Mouse (Mus musculus) heart, postnatal 14 days (tissue): ENCODE measurements at regions not wholly inside any gene's neighbourhood (a gene's known extent, or its start where the extent isn't known, plus 50 kb on each side); places are given as distances from the start of the nearest gene placed in this dataset.
A peak's percentile ranks its signal among the peaks of the same experiment; 100 is the strongest.

Experiments
- DNase-seq, 2 experiments: peaks; one replicate each; pipeline ENCODE4 v3.0.0; 2021 to 2022
- intact Hi-C: fragments of 180-260 bp; cut with DNase I; formaldehyde crosslinking; loops from one replicate; pipeline ENCODE4 v1.15.1; 2025

DNA sequence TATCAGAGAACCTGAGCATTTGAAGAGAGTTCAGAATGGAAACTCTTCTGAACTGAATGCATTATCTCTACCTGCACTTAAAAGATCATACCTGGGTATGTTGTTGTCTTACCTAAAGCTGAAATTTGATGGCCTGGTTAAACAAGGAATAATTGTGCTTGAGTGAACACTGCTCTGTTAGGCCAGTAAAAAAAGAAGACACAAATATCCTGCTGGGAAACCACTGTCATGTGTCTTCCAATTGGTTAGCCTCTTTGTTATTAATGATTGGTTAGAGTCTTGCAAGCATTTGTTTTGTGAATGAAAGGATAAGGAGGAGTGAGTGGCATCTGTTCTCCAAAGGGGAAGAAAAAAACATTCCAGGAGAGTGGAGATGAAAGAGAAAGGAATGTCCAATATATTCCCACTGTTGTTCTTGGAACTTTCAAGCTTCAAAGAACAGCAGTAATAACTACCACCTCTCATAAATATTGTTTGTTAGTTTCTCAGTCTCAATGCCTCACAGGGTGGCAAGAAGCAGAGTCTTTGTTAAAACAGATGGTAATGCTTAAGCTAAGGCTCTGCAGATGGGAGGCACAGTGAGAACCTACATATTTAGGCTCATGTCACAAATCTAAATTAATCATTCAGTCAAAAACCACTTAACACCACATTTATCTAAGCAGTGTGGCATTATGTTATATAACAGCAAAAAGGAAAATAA is 165.5 kb downstream of the Dsel start:
- no peak for DNase-seq
- intact Hi-C loops, result no loop called here

DNA sequence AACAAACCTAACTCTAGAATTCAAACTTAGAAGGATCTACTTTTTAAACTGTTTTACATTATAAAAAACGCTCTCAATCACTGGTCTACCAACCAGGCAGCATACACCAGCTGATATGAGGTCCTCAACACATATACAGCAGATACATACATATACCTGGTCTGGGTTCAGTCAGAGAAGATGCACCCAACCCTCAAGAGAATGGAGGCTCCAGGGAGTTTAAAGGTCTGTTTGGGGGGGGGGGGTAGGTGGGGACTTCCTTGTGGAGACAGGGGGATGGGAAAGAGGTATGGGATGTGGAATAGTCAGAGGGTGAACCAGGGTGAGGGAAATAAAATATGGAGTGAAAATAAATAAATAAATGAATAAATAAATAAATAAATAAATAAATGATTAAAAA is 203.8 kb downstream of the Dsel start:
- no peak for DNase-seq
- intact Hi-C loops, result loop anchor here (5.0 kb wide), 1 partner anchor 716 kb away; no protein-coding TSS in a partner anchor

DNA sequence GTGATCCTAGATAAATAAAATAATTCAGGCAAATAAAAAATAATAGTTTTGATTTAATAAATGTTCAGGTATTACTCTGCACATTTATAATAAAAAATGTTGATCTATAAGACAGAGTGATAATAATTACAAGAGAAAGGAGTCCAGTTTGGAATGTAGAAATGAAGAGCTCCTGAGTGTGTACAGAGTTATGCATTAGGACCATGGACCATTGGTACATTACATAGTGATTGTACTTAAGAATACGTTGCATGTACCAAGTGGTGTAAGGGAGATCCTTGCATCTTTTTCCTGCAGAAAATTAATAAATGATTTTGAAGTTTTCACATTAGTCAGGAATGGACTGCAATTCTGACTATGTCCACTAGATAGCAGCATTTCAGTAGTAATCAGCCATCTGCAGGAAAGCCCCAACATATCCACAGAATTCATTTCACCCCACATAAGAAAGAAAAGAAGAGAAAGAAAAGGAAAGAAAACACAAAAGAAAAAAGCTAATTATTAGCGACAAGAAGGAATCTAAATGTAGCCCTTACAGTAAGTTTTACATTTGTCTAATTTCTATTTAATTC is 204.5 kb downstream of the Dsel start:
- DNase-seq, result peak in 1 of 2 experiments; percentile 16
- intact Hi-C loops, result loop anchor here (5.0 kb wide), 1 partner anchor 717 kb away; no protein-coding TSS in a partner anchor

DNA sequence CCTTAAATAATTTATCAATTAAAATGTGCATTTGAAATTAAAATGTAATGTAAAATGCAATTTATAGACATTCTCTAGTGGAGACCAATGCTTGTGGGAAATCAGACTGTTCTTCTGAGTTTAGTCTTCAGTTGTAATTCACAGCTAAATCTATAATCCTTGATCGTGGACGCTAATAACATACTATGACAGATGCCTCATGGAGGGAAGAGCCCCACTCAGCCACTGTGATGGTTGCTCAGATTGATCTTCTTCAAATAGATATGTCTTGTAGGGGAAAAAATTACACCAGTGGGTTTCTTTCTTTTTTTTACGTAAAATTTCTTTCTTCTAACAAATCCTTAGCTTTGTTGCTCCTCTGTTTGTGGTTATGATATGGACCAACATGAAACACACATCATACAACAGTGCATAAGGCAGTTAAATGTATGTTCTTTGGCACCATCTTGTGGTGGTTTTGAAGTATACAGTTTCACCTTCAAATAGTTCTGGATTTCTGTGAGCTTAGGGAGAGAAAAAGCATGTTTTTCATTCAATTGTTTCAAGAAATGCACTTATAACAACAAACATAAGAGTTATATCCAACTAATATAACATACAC is 230.8 kb downstream of the Dsel start:
- no peak for DNase-seq
- intact Hi-C loops, result no loop called here
